Mouse (Mus musculus) subcutaneous adipose tissue, adult 2 months (tissue): ENCODE measurements around the gene Mrgprd. TPM values are rescaled to one million over a fixed set of nuclear protein-coding genes. Genes with fewer than 3 reads are reported as not detected.

Source experiments
- polyA plus RNA-seq: library from polyadenylated mRNA; depleted of rRNA; stranded (reverse); fragments of >200 nt; gene quantifications from 2 replicates; pipeline ENCODE4 v1.2.3, GENCODE M21; 2012; ENCODE audit warnings: low replicate concordance; rRNA removed

Mrgprd gene
- not detected in 2 replicates for polyA plus RNA-seq

GRCm38 (mm10) chr7:145314785-145315411, at the start of gene Mrgprd:
Gene Mrgprd, plus strand, starts transcription at chr7:145314835.

GRCm38 (mm10) chr7:145283487-145284187, 31.0 kb upstream of the Mrgprd start, which contains the start of gene Tpcn2:
Gene Tpcn2, minus strand, starts transcription at chr7:145284011.

GRCm38 (mm10) chr7:145300321-145301007, 14.2 kb upstream of the Mrgprd start, which contains the start of gene Mrgprf:
Gene Mrgprf, plus strand, starts transcription at chr7:145300828.

Other genes starting within 250 kb of the Mrgprd start
- gene 1810010D01Rik, start 106.7 kb upstream of the Mrgprd start, polyA plus RNA-seq: 2.0 and 8.7 TPM in 2 replicates
- gene Tpcn2, start 30.8 kb upstream of the Mrgprd start, polyA plus RNA-seq: 36.6 and 39.8 TPM in 2 replicates
- gene Mrgprf, start 14.0 kb upstream of the Mrgprd start, polyA plus RNA-seq: 20.7 and 92.6 TPM in 2 replicates